Mouse (Mus musculus): ENCODE data around the gene Rbms2. TPM values are rescaled to one million over a fixed set of nuclear protein-coding genes. Genes with fewer than 3 reads are reported as not detected.

The Rbms2 gene
- polyA plus RNA-seq (2012; ENCODE audit: low replicate concordance), result 6.1 and 6.7 TPM in 2 replicates

GRCm38 (mm10) chr10:128179989-128180388, at the start of gene Rbms2:
Rbms2 (minus strand) TSS chr10:128180297.

GRCm38 (mm10) chr10:128225538-128225937, 45.4 kb upstream of the Rbms2 start, which contains the start of gene Mip:
Mip (plus strand) TSS chr10:128225838.

GRCm38 (mm10) chr10:128211390-128212108, 31.5 kb upstream of the Rbms2 start, which contains the start of gene Spryd4:
Spryd4 (minus strand) TSS chr10:128211807.

GRCm38 (mm10) chr10:128194024-128194550, 14.0 kb upstream of the Rbms2 start, which contains the start of gene Gls2:
Gls2 (plus strand) TSS chr10:128194457.

GRCm38 (mm10) chr10:128091564-128092505, 88.3 kb downstream of the Rbms2 start, which contains the start of gene Baz2a:
Baz2a (plus strand) TSS chr10:128091577.

GRCm38 (mm10) chr10:128082880-128083421, 97.1 kb downstream of the Rbms2 start, which contains the start of gene Atp5b:
Atp5b (plus strand) TSS chr10:128083273.

Other genes starting within 250 kb of the Rbms2 start
- not detected in 2 replicates for gene Hsd17b6, start 172.7 kb downstream of the Rbms2 start, polyA plus RNA-seq (2012; ENCODE audit: low replicate concordance)
- gene Prim1, start 165.1 kb downstream of the Rbms2 start, polyA plus RNA-seq (2012; ENCODE audit: low replicate concordance), result 0.82 and 4.9 TPM in 2 replicates
- gene Naca, start 144.7 kb downstream of the Rbms2 start, polyA plus RNA-seq (2012; ENCODE audit: low replicate concordance), result 16.7 and 52.0 TPM in 2 replicates
- 98.6 and 122 TPM in 2 replicates for gene Ptges3, start 121.3 kb downstream of the Rbms2 start, polyA plus RNA-seq (2012; ENCODE audit: low replicate concordance)
- 1,361 and 1,521 TPM in 2 replicates for gene Atp5b, start 97.0 kb downstream of the Rbms2 start, polyA plus RNA-seq (2012; ENCODE audit: low replicate concordance)
- gene Baz2a, start 88.7 kb downstream of the Rbms2 start, polyA plus RNA-seq (2012; ENCODE audit: low replicate concordance), result 9.2 and 28.5 TPM in 2 replicates
- gene Gls2, start 14.2 kb upstream of the Rbms2 start, polyA plus RNA-seq (2012; ENCODE audit: low replicate concordance), result 1.7 and 2.8 TPM in 2 replicates
- gene Spryd4, start 31.5 kb upstream of the Rbms2 start, polyA plus RNA-seq (2012; ENCODE audit: low replicate concordance), result 0.39 and 3.8 TPM in 2 replicates
- gene Mip, start 45.5 kb upstream of the Rbms2 start, polyA plus RNA-seq (2012; ENCODE audit: low replicate concordance), result 0.32 and 0.44 TPM in 2 replicates
- 19.8 and 23.0 TPM in 2 replicates for gene Timeless, start 51.8 kb upstream of the Rbms2 start, polyA plus RNA-seq (2012; ENCODE audit: low replicate concordance)
- 0.13 TPM in 1 of 2 replicates, not detected in the other for gene Apon, start 73.8 kb upstream of the Rbms2 start, polyA plus RNA-seq (2012; ENCODE audit: low replicate concordance)
- gene Apof, start 88.4 kb upstream of the Rbms2 start, polyA plus RNA-seq (2012; ENCODE audit: low replicate concordance), result not detected in 2 replicates
- gene Stat2, start 90.3 kb upstream of the Rbms2 start, polyA plus RNA-seq (2012; ENCODE audit: low replicate concordance), result 26.1 and 38.2 TPM in 2 replicates
- 0.12 and 0.13 TPM in 2 replicates for gene Il23a, start 118.5 kb upstream of the Rbms2 start, polyA plus RNA-seq (2012; ENCODE audit: low replicate concordance)
- gene Pan2, start 123.0 kb upstream of the Rbms2 start, polyA plus RNA-seq (2012; ENCODE audit: low replicate concordance), result 2.8 and 6.3 TPM in 2 replicates
- 27.5 and 52.4 TPM in 2 replicates for gene Cnpy2, start 142.2 kb upstream of the Rbms2 start, polyA plus RNA-seq (2012; ENCODE audit: low replicate concordance)
- 8.6 and 52.3 TPM in 2 replicates for gene Cs, start 157.4 kb upstream of the Rbms2 start, polyA plus RNA-seq (2012; ENCODE audit: low replicate concordance)
- gene Coq10a, start 188.7 kb upstream of the Rbms2 start, polyA plus RNA-seq (2012; ENCODE audit: low replicate concordance), result 3.6 and 11.6 TPM in 2 replicates
- gene Ankrd52, start 196.8 kb upstream of the Rbms2 start, polyA plus RNA-seq (2012; ENCODE audit: low replicate concordance), result 61.1 and 121 TPM in 2 replicates
- gene Slc39a5, start 220.9 kb upstream of the Rbms2 start, polyA plus RNA-seq (2012; ENCODE audit: low replicate concordance), result not detected in 2 replicates
- gene Nabp2, start 231.2 kb upstream of the Rbms2 start, polyA plus RNA-seq (2012; ENCODE audit: low replicate concordance), result 265 and 291 TPM in 2 replicates
- 7.7 and 9.3 TPM in 2 replicates for gene Rnf41, start 231.4 kb upstream of the Rbms2 start, polyA plus RNA-seq (2012; ENCODE audit: low replicate concordance)